Mouse (Mus musculus) lung, postnatal 0 days (tissue): ENCODE data around the gene Tpst2.

Experiments
- CTCF ChIP-seq: IDR thresholded peaks from 2 replicates; pipeline ENCODE4 v1.5.1; 2016; ENCODE audit warnings: antibody characterized with exemption, mild to moderate bottlenecking
- EP300 ChIP-seq: IDR thresholded peaks from 2 replicates; pipeline ENCODE4 v1.6.1; 2016; ENCODE audit warnings: antibody characterized with exemption, mild to moderate bottlenecking, control low read depth

GRCm38 (mm10) chr5:112254282-112254806 is 22.1 kb upstream of the Tpst2 start:
- TF ChIP-seq EP300 (no peak), CTCF (no peak)
